Mouse (Mus musculus) thymus, adult 2 months (tissue): Measurements from ENCODE around the gene Etnppl. TPM values are rescaled to one million over a fixed set of nuclear protein-coding genes. Genes with fewer than 3 reads are reported as not detected.

ENCODE experiments used
- DNase-seq: peaks from one replicate; pipeline ENCODE4 v3.0.0; 2021
- H3K27ac ChIP-seq: fragments of 200-500 bp; 2 replicates; pipeline ENCODE4 v1.5.1; 2012; ENCODE audit warnings: low read length, control low read depth; ENCODE audit not compliant: control insufficient read depth, insufficient read depth
- H3K27me3 ChIP-seq: fragments of 200-500 bp; 2 replicates; pipeline ENCODE4 v1.6.1; 2012; ENCODE audit warnings: mild to moderate bottlenecking, low read length, moderate library complexity, mixed read lengths; ENCODE audit not compliant: control insufficient read depth, insufficient read depth
- H3K36me3 ChIP-seq: fragments of 200-500 bp; 2 replicates; pipeline ENCODE4 v1.6.1; 2012; ENCODE audit warnings: mild to moderate bottlenecking, low read length, moderate library complexity; ENCODE audit not compliant: control insufficient read depth, insufficient read depth
- H3K4me1 ChIP-seq: fragments of 200-500 bp; replicated peaks from 2 replicates; pipeline ENCODE4 v1.6.1; 2012; ENCODE audit warnings: low read length; ENCODE audit not compliant: control insufficient read depth, insufficient read depth
- H3K4me3 ChIP-seq: fragments of 200-500 bp; 2 replicates; pipeline ENCODE4 v1.5.1; 2012; ENCODE audit warnings: mild to moderate bottlenecking, low read length, control low read depth, moderate library complexity; ENCODE audit not compliant: control insufficient read depth, insufficient read depth
- CTCF ChIP-seq: fragments of 200-500 bp; IDR thresholded peaks from 2 replicates; pipeline ENCODE4 v1.5.1; 2012; ENCODE audit warnings: mild to moderate bottlenecking, control low read depth, low read length, moderate library complexity, borderline replicate concordance; ENCODE audit not compliant: control insufficient read depth, poor library complexity, insufficient read depth; ENCODE audit errors: extremely low read depth
- POLR2A ChIP-seq: fragments of 200-500 bp; IDR thresholded peaks from 2 replicates; pipeline ENCODE4 v1.6.1; 2012; ENCODE audit warnings: mild to moderate bottlenecking, low read length, control low read depth, moderate library complexity; ENCODE audit not compliant: control insufficient read depth, poor library complexity, insufficient read depth; ENCODE audit errors: extremely low read depth
- WGBS: fragments of 180-500 bp; shearing (Covaris S2); methylation state at CpG from one replicate; pipeline ENCODE4 v1.1.7; 2018; 5-methylcytosine and 5-hydroxymethylcytosine counted together
- polyA plus RNA-seq: library from polyadenylated mRNA; depleted of rRNA; stranded (reverse); fragments of >200 nt; gene quantifications from 2 replicates; pipeline ENCODE4 v1.2.3, GENCODE M21; 2012

The Etnppl gene
- polyA plus RNA-seq, 1 experiment: not detected

DNA sequence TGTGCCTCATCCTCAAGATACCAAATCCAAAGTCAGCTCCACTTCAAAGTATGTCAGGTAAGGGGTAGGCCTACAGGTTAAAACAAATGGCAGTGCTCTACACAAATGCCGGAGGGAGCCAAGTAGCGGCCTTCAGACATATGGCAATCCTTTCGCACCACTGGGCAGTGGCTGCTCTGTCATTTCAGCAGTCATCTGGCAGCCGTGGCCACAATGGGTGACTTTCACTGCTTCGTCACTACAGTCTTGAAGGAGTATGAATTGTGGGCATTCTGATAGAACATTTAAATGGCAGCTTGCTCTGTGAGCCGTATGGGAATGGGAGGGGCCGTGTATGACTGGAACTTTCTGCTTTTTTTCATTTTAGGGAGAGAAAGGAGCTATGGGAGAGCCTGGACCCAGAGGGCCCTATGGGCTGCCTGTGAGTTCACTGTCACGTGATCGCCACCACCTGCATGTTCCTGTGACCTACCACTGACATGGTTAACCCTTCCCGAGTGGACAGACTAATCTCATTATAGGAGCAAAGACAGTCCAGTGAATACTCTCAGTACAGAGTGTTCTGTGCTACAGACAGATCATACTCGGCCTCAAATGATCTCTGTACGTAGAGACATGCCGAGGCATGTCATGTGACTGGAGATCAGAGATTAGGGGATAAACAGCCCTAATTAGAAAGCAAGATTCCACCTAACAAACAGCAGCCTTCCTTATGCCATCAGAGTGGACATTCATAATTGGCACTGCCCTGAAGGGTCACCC, 34.2 kb upstream of the Etnppl start:
- H3K27me3 ChIP-seq: no peaks in the 10 kb centered on the region
- no peaks in the 10 kb centered on the region for H3K36me3 ChIP-seq
- 93% methylated on average over 13 of the region's 13 CpGs for WGBS
- no peaks in the 10 kb centered on the region for H3K4me1 ChIP-seq
- DNase-seq: no peak
- H3K4me3 ChIP-seq: no peak overlapping the region
- no peak overlapping the region for H3K27ac ChIP-seq
- no peak for TF ChIP-seq POLR2A
- no peak for TF ChIP-seq CTCF

DNA sequence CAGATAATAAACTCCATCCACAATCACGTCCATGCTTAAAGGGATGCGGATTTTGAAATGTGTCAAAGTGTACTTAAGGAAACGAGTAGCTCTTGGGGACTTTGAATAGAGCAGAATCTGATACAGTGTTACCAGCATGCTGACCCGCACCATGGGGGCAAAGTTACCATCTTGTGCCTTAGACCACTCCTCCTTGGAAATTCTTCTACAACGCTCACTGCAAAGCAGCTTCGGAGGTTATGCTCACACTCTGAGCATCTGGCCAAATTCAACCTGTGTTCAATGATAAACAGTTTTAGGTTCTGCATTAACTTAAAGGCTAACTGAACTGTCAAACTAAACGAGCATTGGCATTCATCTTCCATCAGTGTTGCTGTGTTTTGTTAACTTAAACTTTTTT, 33.2 kb upstream of the Etnppl start:
- Histone ChIP-seq H3K4me3 (no peak overlapping the region), H3K4me1 (no peaks in the 10 kb centered on the region), H3K36me3 (no peaks in the 10 kb centered on the region), H3K27me3 (no peaks in the 10 kb centered on the region), H3K27ac (no peak overlapping the region)
- no peak for DNase-seq
- WGBS: 88% methylated on average over 7 of the region's 7 CpGs
- TF ChIP-seq POLR2A: no peak

DNA sequence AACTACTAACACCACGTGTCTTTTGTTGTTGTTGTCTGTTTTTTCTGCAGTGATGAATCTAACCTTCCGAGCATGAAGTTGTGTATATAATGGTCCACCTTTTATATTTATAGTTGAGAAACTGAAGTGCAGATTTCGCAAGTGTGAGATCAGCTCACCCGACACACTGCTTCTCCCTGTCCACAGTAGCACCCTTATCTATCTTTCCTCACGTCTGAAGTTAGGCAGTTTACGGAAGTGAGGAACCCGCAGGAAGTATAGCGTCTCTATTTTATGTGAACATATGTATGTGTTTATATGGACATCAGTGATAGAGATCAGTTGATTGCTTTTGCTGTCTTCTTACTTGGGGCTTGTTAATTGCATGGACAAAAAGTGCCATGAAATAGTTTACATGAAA, 22.2 kb upstream of the Etnppl start:
- no peaks in the 10 kb centered on the region for H3K27me3 ChIP-seq
- no peak overlapping the region for H3K27ac ChIP-seq
- H3K4me1 ChIP-seq: no peaks in the 10 kb centered on the region
- TF ChIP-seq CTCF (no peak), POLR2A (no peak)
- H3K4me3 ChIP-seq: no peak overlapping the region
- 83% methylated on average over 8 of the region's 8 CpGs for whole genome bisulfite sequencing
- H3K36me3 ChIP-seq: no peaks in the 10 kb centered on the region
- no peak for DNase-seq

DNA sequence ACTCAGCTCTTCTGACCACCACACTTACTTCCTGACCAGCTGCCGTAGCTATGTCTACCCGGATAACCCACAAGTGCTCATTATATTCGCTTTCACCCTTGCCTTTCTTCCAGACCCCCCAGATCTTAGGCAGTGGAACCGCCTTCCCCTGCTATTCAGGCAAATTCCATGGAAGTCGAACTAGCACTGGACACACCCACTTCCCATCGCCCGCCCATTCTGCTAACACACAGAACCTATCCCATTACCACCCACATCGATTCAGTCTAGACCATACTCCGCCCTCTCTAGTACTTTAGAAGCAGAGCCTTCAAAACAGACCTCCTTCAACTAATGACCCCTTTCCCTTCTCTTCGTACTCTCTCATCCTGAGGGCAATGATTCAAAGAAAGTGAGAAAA, 15.8 kb upstream of the Etnppl start:
- no peaks in the 10 kb centered on the region for H3K36me3 ChIP-seq
- no peak overlapping the region for H3K27ac ChIP-seq
- no peaks in the 10 kb centered on the region for H3K27me3 ChIP-seq
- H3K4me3 ChIP-seq: no peak overlapping the region
- TF ChIP-seq CTCF (no peak), POLR2A (no peak)
- 78% methylated on average over 10 of the region's 10 CpGs for WGBS
- no peaks in the 10 kb centered on the region for H3K4me1 ChIP-seq
- no peak for DNase-seq

DNA sequence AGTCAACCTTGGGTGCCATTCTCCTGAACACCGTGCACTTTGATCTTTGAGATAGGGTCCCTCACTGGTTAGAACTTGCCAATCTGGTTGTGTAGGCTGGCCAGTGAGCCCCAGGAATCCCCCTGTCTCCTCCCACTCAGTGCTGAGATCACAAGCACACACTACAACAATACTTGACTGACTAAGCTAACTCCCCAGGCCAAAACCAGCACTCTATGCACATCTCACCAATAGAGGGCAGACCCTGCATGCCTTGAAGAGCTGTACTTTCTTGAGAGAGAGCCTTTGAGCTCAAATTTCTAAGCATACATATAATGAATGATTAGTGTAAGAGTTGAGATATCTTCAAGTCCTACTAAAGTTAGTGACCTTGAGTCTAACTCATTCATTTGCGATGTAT, 9.3 kb upstream of the Etnppl start:
- no peak for DNase-seq
- no peak overlapping the region for H3K27ac ChIP-seq
- 97% methylated on average over 2 of the region's 2 CpGs for WGBS
- H3K4me1 ChIP-seq: no peaks in the 10 kb centered on the region
- no peaks in the 10 kb centered on the region for H3K36me3 ChIP-seq
- no peaks in the 10 kb centered on the region for H3K27me3 ChIP-seq
- no peak overlapping the region for H3K4me3 ChIP-seq
- no peak for TF ChIP-seq CTCF

DNA sequence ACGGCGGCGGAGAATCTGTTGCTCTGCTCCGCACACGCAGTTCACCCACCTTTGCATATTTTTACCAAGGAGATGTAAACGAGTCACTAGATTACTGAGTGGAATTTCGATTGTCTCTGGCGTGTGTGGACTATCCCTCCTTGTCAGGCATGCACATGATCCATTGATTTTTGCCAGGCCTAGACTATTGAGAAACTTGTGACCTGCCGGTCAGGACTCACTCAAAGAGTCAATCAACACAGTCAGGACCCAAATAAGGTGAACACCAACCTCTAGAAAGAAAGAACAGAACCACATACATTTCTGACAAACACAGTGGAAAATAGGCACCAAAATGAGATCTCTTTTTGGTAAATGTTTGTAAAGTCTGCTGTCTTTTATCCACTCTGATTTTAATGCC, 2.8 kb upstream of the Etnppl start:
- H3K4me1 ChIP-seq: no peaks in the 10 kb centered on the region
- 92% methylated on average over 9 of the region's 9 CpGs for WGBS
- no peak for DNase-seq
- H3K4me3 ChIP-seq: no peak overlapping the region
- H3K27me3 ChIP-seq: no peaks in the 10 kb centered on the region; the same call in 1 of the 2 replicates
- no peak for TF ChIP-seq CTCF
- TF ChIP-seq POLR2A: no peak
- H3K36me3 ChIP-seq: no peaks in the 10 kb centered on the region
- no peak overlapping the region for H3K27ac ChIP-seq

DNA sequence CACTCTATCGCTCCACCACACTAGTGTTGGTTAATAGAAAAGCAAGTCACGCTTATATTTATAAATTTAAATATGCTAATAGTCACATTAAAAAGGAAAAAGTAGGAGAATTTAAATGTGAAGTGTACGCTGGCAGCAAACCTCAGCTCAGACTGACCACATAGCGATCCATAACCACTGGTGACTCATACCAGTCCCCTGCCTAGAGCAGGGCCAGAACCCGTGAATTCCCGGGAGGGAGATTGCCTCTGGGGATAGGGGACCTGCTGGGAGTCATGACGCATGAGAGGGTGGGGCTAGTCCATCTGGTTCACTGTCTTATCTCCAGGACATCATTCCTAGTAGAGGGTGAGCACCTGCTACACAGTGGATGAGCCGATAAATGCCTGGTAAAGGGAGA, 1.6 kb upstream of the Etnppl start:
- Histone ChIP-seq H3K4me3 (no peak overlapping the region), H3K36me3 (no peaks in the 10 kb centered on the region), H3K4me1 (no peaks in the 10 kb centered on the region), H3K27ac (no peak overlapping the region), H3K27me3 (no peaks in the 10 kb centered on the region; the same call in 1 of the 2 replicates)
- no peak for DNase-seq
- 76% methylated on average over 8 of the region's 8 CpGs for WGBS
- TF ChIP-seq CTCF (no peak), POLR2A (no peak)
